14 mouse cellular contexts compared by ENCODE assay signal in genomic region chr2:30792061-30792460, GRCm38 (mm10). TPM values are rescaled to one million over a fixed set of nuclear protein-coding genes. Genes with fewer than 3 reads are reported as not detected.
"Had no signal": no experiment of that assay in that cellular context is flagged by ENCODE, and none has a peak within 500 bp of the region (broad histone marks: within the 10 kb centered on the region; RNA-seq: fewer than 3 reads in every experiment).

No protein-coding gene starts in this region.

- H3K4me2 ChIP-seq: limb, embryonic 15.5 days; liver, embryonic 12.5 days; lung, embryonic 14.5 days; midbrain, embryonic 11.5 days; neural tube, embryonic 13.5 days had no signal

- H3K4me3 ChIP-seq: limb, embryonic 15.5 days; liver, embryonic 12.5 days; neural tube, embryonic 13.5 days had no signal

- H3K36me3 ChIP-seq: limb, embryonic 15.5 days; liver, embryonic 12.5 days; neural tube, embryonic 13.5 days had no signal

- DNase-seq: kidney, postnatal 25 days; layer of hippocampus, adult 9-11 months; lung, embryonic 14.5 days; lung, postnatal 10 days; lung, postnatal 4 days; retina, postnatal 1 day; right cerebral cortex, postnatal 4 days; thymus, postnatal 4 days had no signal

- H3K9ac ChIP-seq: limb, embryonic 15.5 days; liver, embryonic 12.5 days; lung, embryonic 14.5 days; neural tube, embryonic 13.5 days had no signal

- ATAC-seq: liver, embryonic 12.5 days; midbrain, embryonic 16.5 days had no signal

- H3K9me3 ChIP-seq: limb, embryonic 15.5 days; liver, embryonic 12.5 days; neural tube, embryonic 13.5 days had no signal

- H3K27me3 ChIP-seq: limb, embryonic 15.5 days; neural tube, embryonic 13.5 days had no signal

- H3K27ac ChIP-seq: limb, embryonic 15.5 days; liver, embryonic 12.5 days; neural tube, embryonic 13.5 days had no signal

RNA-seq across cellular contexts. Expression of gene 1700001O22Rik, which starts 11.4 kb away (rescaled TPM):
- total RNA-seq: megakaryocyte, adult 5-6 weeks had no signal

RNA-seq across cellular contexts. Expression of gene Prrx2, which starts 42.7 kb away (rescaled TPM):
- total RNA-seq: megakaryocyte, adult 5-6 weeks had no signal
